Mouse (Mus musculus) limb, embryonic 13.5 days (tissue): Measurements from ENCODE around the gene Mthfr. TPM values are rescaled to one million over a fixed set of nuclear protein-coding genes. Genes with fewer than 3 reads are reported as not detected.
A peak's percentile ranks its signal among the peaks of the same experiment; 100 is the strongest.

Experiments
- ATAC-seq: fragments of 200-750 bp; cut with Nextera tagmentation; 2 replicates; pipeline ENCODE4 v1.8.0; 2017; ENCODE audit warnings: low read depth, moderate number of reproducible peaks, moderate TSS enrichment; ENCODE audit not compliant: low FRiP score
- H3K27ac ChIP-seq: fragments of 300-500 bp; sonication (generic); 2 replicates; pipeline ENCODE4 v1.5.1; 2015; ENCODE audit warnings: inconsistent platforms, mild to moderate bottlenecking, moderate library complexity
- H3K27me3 ChIP-seq: fragments of 300-500 bp; sonication (generic); 2 replicates; pipeline ENCODE4 v1.6.1; 2015; ENCODE audit warnings: mild to moderate bottlenecking, inconsistent platforms
- H3K36me3 ChIP-seq: fragments of 300-500 bp; sonication (generic); 2 replicates; pipeline ENCODE4 v1.6.1; 2015; ENCODE audit warnings: inconsistent platforms, mild to moderate bottlenecking, moderate library complexity
- H3K4me1 ChIP-seq: fragments of 300-500 bp; sonication (generic); 2 replicates; pipeline ENCODE4 v1.6.1; 2015; ENCODE audit warnings: inconsistent platforms
- H3K4me2 ChIP-seq: fragments of 300-500 bp; sonication (generic); replicated peaks from 2 replicates; pipeline ENCODE4 v1.6.1; 2015; ENCODE audit warnings: inconsistent platforms, mild to moderate bottlenecking, moderate library complexity
- H3K4me3 ChIP-seq: fragments of 300-500 bp; sonication (generic); 2 replicates; pipeline ENCODE4 v1.5.1; 2015; ENCODE audit warnings: moderate library complexity, mild to moderate bottlenecking, inconsistent platforms
- H3K9ac ChIP-seq: fragments of 300-500 bp; sonication (generic); 2 replicates; pipeline ENCODE4 v1.6.1; 2015; ENCODE audit warnings: mild to moderate bottlenecking, inconsistent platforms
- H3K9me3 ChIP-seq: fragments of 300-500 bp; sonication (generic); 2 replicates; pipeline ENCODE4 v1.6.1; 2016; ENCODE audit warnings: inconsistent platforms
- WGBS: fragments of 180-500 bp; shearing (Covaris S2); methylation state at CpG from one replicate; pipeline ENCODE4 v1.1.7; 2015; 5-methylcytosine and 5-hydroxymethylcytosine counted together
- polyA plus RNA-seq: library from polyadenylated mRNA; unstranded; fragments of >200 nt; fragmentation: Nextera tagmentation; extraction: Ambion mirVana; gene quantifications from 2 replicates; pipeline ENCODE4 v1.2.1, GENCODE M21; 2015

Gene Mthfr
- polyA plus RNA-seq, 1 experiment from 2014 or later: 24.9 TPM

DNA sequence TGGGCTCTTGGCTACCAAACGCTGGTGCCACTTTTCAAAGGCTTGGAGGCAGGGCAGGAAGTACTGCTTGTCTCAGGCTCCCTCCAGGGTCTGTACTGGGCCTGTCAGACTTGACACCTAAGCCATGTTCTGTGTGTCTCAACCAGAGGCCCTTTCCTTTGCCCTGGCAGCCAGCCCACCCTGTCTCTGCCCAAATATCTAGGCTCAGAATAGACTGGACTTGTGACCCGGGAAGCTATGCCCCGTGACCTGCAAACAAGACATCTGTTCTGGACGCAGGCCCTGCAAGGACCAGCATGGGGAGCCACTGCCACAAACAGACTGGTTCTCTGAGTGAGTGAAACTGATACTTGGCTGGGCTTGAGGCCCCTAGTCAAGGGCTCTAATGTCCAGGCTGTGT lies 17.9 kb downstream of the Mthfr start:
- no peaks in the 10 kb centered on the region for H3K9me3 ChIP-seq
- WGBS: 79% methylated on average over 4 of the region's 4 CpGs
- no peaks in the 10 kb centered on the region for H3K4me1 ChIP-seq
- H3K36me3 ChIP-seq: peaks cover 73% of the 10 kb centered on the region
- no peak overlapping the region for H3K27ac ChIP-seq
- ATAC-seq: no peak
- no peak overlapping the region for H3K9ac ChIP-seq
- H3K27me3 ChIP-seq: no peaks in the 10 kb centered on the region
- H3K4me2 ChIP-seq: no peak overlapping the region
- no peak overlapping the region for H3K4me3 ChIP-seq

DNA sequence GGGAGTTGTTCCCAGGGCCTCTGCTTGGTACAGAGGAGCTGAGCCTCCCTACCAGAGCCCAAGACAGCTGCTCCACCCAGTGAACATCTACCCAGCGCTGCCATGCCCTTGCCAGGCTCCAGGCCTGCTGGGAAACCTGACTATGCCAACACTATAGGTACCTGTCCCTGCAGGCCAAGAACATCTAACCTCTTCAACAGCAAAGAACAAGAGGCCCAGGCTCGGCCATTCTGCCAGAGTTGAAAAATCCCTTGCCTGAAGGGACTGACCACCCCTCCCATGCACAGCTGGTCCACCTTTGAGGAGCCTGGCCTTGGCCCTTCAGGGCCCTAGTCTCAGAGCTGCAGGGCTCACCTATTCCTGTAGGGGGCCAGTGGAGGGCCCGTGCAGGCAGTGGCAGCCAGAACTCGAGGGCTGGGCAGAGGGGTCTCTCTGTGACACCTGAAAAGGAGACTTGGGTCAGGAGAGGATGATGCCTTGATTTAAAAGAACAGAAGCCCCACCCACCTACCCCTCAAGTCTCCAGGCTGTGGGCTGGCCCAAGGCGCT lies 18.9 kb downstream of the Mthfr start:
- no peak overlapping the region for H3K4me2 ChIP-seq
- H3K27me3 ChIP-seq: no peaks in the 10 kb centered on the region
- H3K4me3 ChIP-seq: no peak overlapping the region
- ATAC-seq: no peak
- H3K9me3 ChIP-seq: no peaks in the 10 kb centered on the region
- no peaks in the 10 kb centered on the region for H3K4me1 ChIP-seq
- 57% methylated on average over 5 of the region's 5 CpGs for WGBS
- peaks cover 63% of the 10 kb centered on the region for H3K36me3 ChIP-seq
- no peak overlapping the region for H3K9ac ChIP-seq
- H3K27ac ChIP-seq: no peak overlapping the region

GRCm38 (mm10) chr4:148058218-148058819 lies 19.4 kb downstream of the Mthfr start:
- Histone ChIP-seq H3K27ac (no peak overlapping the region), H3K36me3 (peaks cover 58% of the 10 kb centered on the region), H3K4me3 (no peak overlapping the region), H3K4me1 (no peaks in the 10 kb centered on the region), H3K27me3 (no peaks in the 10 kb centered on the region), H3K9me3 (no peaks in the 10 kb centered on the region), H3K4me2 (no peak overlapping the region), H3K9ac (no peak overlapping the region)
- ATAC-seq: no peak
- 86% methylated on average over 9 of the region's 9 CpGs for WGBS

DNA sequence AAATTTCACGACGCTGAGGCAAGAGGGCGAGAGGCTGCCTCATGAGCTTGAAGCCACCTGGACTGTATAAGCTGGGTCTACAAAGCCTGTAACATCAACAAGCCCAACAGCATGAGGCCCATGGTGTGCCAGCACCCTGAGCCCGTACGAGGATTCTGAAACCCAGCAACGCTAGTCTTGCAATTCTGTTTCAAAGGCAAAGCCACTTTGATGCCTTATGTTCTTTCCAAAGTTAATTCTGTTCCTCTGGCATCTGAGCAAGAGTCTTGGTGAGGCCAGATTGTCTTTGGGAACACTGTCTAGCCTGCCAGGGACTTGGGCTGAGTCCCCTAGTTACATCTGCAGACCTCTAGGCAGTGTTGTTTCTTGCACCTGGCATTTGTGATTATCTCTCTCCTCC lies 20.1 kb downstream of the Mthfr start:
- no peak overlapping the region for H3K4me3 ChIP-seq
- H3K9me3 ChIP-seq: no peaks in the 10 kb centered on the region
- peaks cover 51% of the 10 kb centered on the region for H3K36me3 ChIP-seq
- no peak overlapping the region for H3K9ac ChIP-seq
- no peaks in the 10 kb centered on the region for H3K4me1 ChIP-seq
- H3K4me2 ChIP-seq: no peak overlapping the region
- WGBS: 90% methylated on average over 6 of the region's 6 CpGs
- no peak overlapping the region for H3K27ac ChIP-seq
- H3K27me3 ChIP-seq: no peaks in the 10 kb centered on the region
- ATAC-seq: no peak

GRCm38 (mm10) chr4:148060120-148061085 lies 21.5 kb downstream of the Mthfr start:
- no peaks in the 10 kb centered on the region for H3K4me1 ChIP-seq
- peaks cover 37% of the 10 kb centered on the region for H3K36me3 ChIP-seq
- no peak for ATAC-seq
- no peak overlapping the region for H3K9ac ChIP-seq
- no peak overlapping the region for H3K4me3 ChIP-seq
- no peaks in the 10 kb centered on the region for H3K9me3 ChIP-seq
- WGBS: 51% methylated on average over 13 of the region's 13 CpGs
- no peak overlapping the region for H3K27ac ChIP-seq
- no peaks in the 10 kb centered on the region for H3K27me3 ChIP-seq
- no peak overlapping the region for H3K4me2 ChIP-seq

DNA sequence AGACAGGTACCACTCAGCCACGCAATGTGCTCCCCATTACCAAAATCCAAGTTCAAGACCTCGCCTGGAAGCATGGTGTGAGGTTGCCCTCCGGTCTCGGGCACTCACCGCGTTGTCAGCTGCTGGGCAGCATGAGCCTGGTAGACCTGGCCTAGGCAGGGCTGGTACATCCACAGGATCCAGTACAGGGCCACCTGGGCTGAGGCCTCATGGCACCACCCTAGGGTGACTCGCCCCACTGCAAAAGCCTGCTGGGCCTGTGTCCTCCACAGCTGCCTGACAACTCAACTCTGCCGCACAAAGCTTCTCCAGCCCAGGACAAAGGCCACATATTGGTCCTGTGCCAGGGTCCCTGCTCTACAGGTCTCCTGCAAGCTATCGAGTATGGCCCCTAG lies 22.2 kb downstream of the Mthfr start:
- H3K36me3 ChIP-seq: peaks cover 30% of the 10 kb centered on the region
- WGBS: 88% methylated on average over 9 of the region's 9 CpGs
- H3K9me3 ChIP-seq: no peaks in the 10 kb centered on the region
- no peak overlapping the region for H3K4me2 ChIP-seq
- H3K27me3 ChIP-seq: no peaks in the 10 kb centered on the region
- ATAC-seq: no peak
- H3K27ac ChIP-seq: no peak overlapping the region
- H3K9ac ChIP-seq: no peak overlapping the region
- H3K4me1 ChIP-seq: no peaks in the 10 kb centered on the region
- no peak overlapping the region for H3K4me3 ChIP-seq

GRCm38 (mm10) chr4:148065702-148066400 lies 27.0 kb downstream of the Mthfr start:
- H3K27me3 ChIP-seq: no peaks in the 10 kb centered on the region
- H3K4me3 ChIP-seq: no peak overlapping the region
- no peaks in the 10 kb centered on the region for H3K4me1 ChIP-seq
- H3K27ac ChIP-seq: no peak overlapping the region
- ATAC-seq: no peak
- 50% methylated on average over 6 of the region's 6 CpGs for WGBS
- H3K36me3 ChIP-seq: no peaks in the 10 kb centered on the region
- H3K9me3 ChIP-seq: no peaks in the 10 kb centered on the region
- H3K4me2 ChIP-seq: no peak overlapping the region
- no peak overlapping the region for H3K9ac ChIP-seq

- ATAC-seq: no peak
- no peaks in the 10 kb centered on the region for H3K27me3 ChIP-seq
- H3K9me3 ChIP-seq: no peaks in the 10 kb centered on the region
- H3K9ac ChIP-seq: no peak overlapping the region
- H3K4me1 ChIP-seq: peaks cover 2% of the 10 kb centered on the region; the same call in 1 of the 2 replicates
- H3K4me2 ChIP-seq: no peak overlapping the region
- H3K27ac ChIP-seq: no peak overlapping the region
- H3K36me3 ChIP-seq: no peaks in the 10 kb centered on the region
- WGBS: 63% methylated on average over 9 of the region's 9 CpGs
- no peak overlapping the region for H3K4me3 ChIP-seq
These were observed 27.5 kb downstream of the Mthfr start for GRCm38 (mm10) chr4:148066401-148066744.

GRCm38 (mm10) chr4:148067346-148067745 lies 28.5 kb downstream of the Mthfr start:
- H3K27ac ChIP-seq: no peak overlapping the region
- no peak overlapping the region for H3K4me3 ChIP-seq
- H3K4me2 ChIP-seq: no peak overlapping the region
- no peaks in the 10 kb centered on the region for H3K9me3 ChIP-seq
- no peak for ATAC-seq
- H3K27me3 ChIP-seq: no peaks in the 10 kb centered on the region
- no peak overlapping the region for H3K9ac ChIP-seq
- peaks cover 5% of the 10 kb centered on the region; the same call in 1 of the 2 replicates for H3K4me1 ChIP-seq
- WGBS: 87% methylated on average over 8 of the region's 8 CpGs
- H3K36me3 ChIP-seq: no peaks in the 10 kb centered on the region

DNA sequence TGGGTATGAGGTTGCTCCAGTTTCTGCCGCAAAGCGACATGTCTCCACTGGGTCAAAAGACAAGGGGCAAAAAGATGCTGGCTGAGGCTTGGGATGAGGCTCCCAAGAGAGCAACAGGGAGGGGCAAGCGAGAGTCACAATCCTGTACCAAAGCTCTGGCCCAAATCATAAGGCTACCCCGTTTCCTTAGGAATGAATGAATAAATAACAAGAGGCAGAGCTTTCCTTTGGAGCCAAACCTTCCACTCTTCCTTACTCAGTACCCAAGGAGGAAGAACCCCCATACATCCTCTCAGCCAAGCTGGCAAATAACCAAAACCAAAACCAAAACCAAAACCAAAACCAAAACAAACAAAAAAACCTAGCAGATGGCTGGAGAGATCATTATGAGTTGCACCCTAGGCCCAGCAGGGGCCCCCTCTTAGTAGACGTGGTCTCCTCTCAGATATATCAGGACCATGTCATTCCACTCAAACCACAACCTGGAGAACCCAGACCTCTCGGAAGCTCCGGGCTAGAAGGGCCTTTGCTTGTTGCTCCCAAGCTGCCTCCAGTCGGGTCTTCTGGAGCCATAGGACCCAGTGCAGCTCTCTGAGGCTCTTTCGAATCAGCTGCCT lies 30.8 kb downstream of the Mthfr start:
- Histone ChIP-seq H3K9me3 (no peaks in the 10 kb centered on the region), H3K27ac (no peak overlapping the region), H3K36me3 (no peaks in the 10 kb centered on the region), H3K4me2 (no peak overlapping the region), H3K9ac (no peak overlapping the region), H3K4me1 (peaks cover 5% of the 10 kb centered on the region; the same call in 1 of the 2 replicates), H3K4me3 (no peak overlapping the region), H3K27me3 (no peaks in the 10 kb centered on the region)
- WGBS: 81% methylated on average over 9 of the region's 9 CpGs
- ATAC-seq: no peak

DNA sequence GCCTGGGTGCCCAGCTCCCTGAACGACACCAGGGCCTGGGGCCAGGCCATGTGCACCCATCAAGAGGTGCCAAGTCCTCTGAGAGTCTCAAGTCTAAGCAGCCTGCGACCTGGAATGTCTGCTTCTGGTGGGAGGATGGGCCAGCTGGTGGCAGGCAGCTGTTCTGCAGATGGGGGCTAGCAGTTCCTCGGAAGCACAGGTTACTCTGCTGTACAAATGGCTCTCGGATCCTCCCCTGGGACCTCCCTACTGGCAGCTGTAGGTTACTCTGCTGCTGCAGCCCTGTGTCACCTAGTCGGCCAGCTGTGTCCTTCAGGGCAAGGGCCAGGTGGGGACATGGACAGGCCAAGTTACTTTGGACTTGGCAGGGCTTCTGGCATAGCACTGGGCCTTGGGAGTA lies 32.6 kb downstream of the Mthfr start:
- 39% methylated on average over 5 of the region's 5 CpGs for WGBS
- H3K4me1 ChIP-seq: peaks cover 5% of the 10 kb centered on the region; the same call in 1 of the 2 replicates
- no peak overlapping the region for H3K27ac ChIP-seq
- no peak for ATAC-seq
- H3K36me3 ChIP-seq: no peaks in the 10 kb centered on the region
- H3K4me2 ChIP-seq: no peak overlapping the region
- H3K9ac ChIP-seq: 0 out of 2 replicates have a peak overlapping the region, but pooled peaks have one; percentile 8
- no peaks in the 10 kb centered on the region for H3K27me3 ChIP-seq
- H3K4me3 ChIP-seq: no peak overlapping the region
- no peaks in the 10 kb centered on the region for H3K9me3 ChIP-seq
